Mouse (Mus musculus) lung, adult 2 months (tissue): ENCODE data around the gene Plekha6. TPM values are rescaled to one million over a fixed set of nuclear protein-coding genes. Genes with fewer than 3 reads are reported as not detected.

Experiments used
- DNase-seq: peaks from one replicate; pipeline ENCODE4 v3.0.0; 2022
- H3K4me1 ChIP-seq: fragments of 200-500 bp; 2 replicates; pipeline ENCODE4 v1.6.1; 2011; ENCODE audit warnings: low read length; ENCODE audit not compliant: control insufficient read depth, insufficient read depth
- H3K4me3 ChIP-seq: fragments of 200-500 bp; replicated peaks from 2 replicates; pipeline ENCODE3; 2011; ENCODE audit warnings: low read depth, mild to moderate bottlenecking, control low read depth, low read length; ENCODE audit errors: extremely low read depth
- CTCF ChIP-seq: fragments of 200-500 bp; IDR thresholded peaks from 2 replicates; pipeline ENCODE4 v1.5.1; 2011; ENCODE audit warnings: mild to moderate bottlenecking, low read length, control low read depth; ENCODE audit not compliant: insufficient read depth
- POLR2A ChIP-seq: fragments of 200-500 bp; IDR thresholded peaks from 2 replicates; pipeline ENCODE4 v1.6.1; 2011; ENCODE audit warnings: low read depth, mild to moderate bottlenecking, control low read depth, low read length, borderline replicate concordance; ENCODE audit errors: extremely low read depth
- WGBS: fragments of 180-500 bp; shearing (Covaris S2); methylation state at CpG from one replicate; pipeline ENCODE4 v1.1.7; 2018; 5-methylcytosine and 5-hydroxymethylcytosine counted together
- polyA plus RNA-seq: library from polyadenylated mRNA; depleted of rRNA; stranded (reverse); fragments of >200 nt; gene quantifications from 2 replicates; pipeline ENCODE4 v1.2.3, GENCODE M21; 2012; rRNA removed

Gene Plekha6
- polyA plus RNA-seq, 1 experiment = 39.4 TPM

GRCm38 (mm10) chr1:133351762-133352161, 187.8 kb downstream of the Plekha6 start:
- no peak for TF ChIP-seq CTCF
- TF ChIP-seq POLR2A = no peak
- DNase-seq = no peak
- WGBS = 42% methylated on average over 9 of the region's 9 CpGs
- H3K4me3 ChIP-seq = no peak overlapping the region
- no peaks in the 10 kb centered on the region for H3K4me1 ChIP-seq

Other genes starting within 250 kb of the Plekha6 start
- 28.8 and 45.9 TPM in 2 replicates for gene Mdm4, start 133.6 kb upstream of the Plekha6 start, polyA plus RNA-seq
- 10.1 and 11.9 TPM in 2 replicates for gene Pik3c2b, start 118.5 kb upstream of the Plekha6 start, polyA plus RNA-seq
- 24.2 and 26.5 TPM in 2 replicates for gene Ppp1r15b, start 33.1 kb upstream of the Plekha6 start, polyA plus RNA-seq
- 1.1 and 1.3 TPM in 2 replicates for gene Golt1a, start 145.6 kb downstream of the Plekha6 start, polyA plus RNA-seq
- gene Kiss1, start 157.7 kb downstream of the Plekha6 start, polyA plus RNA-seq = 0.56 and 0.81 TPM in 2 replicates
- gene Ren1, start 186.3 kb downstream of the Plekha6 start, polyA plus RNA-seq = 0.07 TPM in 2 replicates
- gene Etnk2, start 199.4 kb downstream of the Plekha6 start, polyA plus RNA-seq = 0.59 and 0.93 TPM in 2 replicates